Mouse (Mus musculus): ENCODE results near the gene Zc3h12d. TPM values are rescaled to one million over a fixed set of nuclear protein-coding genes. Genes with fewer than 3 reads are reported as not detected.

Zc3h12d gene
- not detected for polyA plus RNA-seq (2015; fragmentation: Illumina TruSeq; extraction: RNeasy Lipid Tissue Mini Kit (QIAGEN cat#74804); ENCODE audit: insufficient read depth, low read depth, low replicate concordance)

GRCm38 (mm10) chr10:7832171-7832676 lies at the start of gene Zc3h12d:
TSS of gene Zc3h12d (plus strand) at chr10:7832470.

GRCm38 (mm10) chr10:7792751-7793385 lies 39.4 kb upstream of the Zc3h12d start, which contains the start of the genes Ginm1 and Ppil4:
TSS of gene Ginm1 (minus strand) at chr10:7792824.
TSS of gene Ppil4 (plus strand) at chr10:7792891.

Other genes starting within 250 kb of the Zc3h12d start
- gene Lrp11, start 242.7 kb upstream of the Zc3h12d start, polyA plus RNA-seq (2015; fragmentation: Illumina TruSeq; extraction: RNeasy Lipid Tissue Mini Kit (QIAGEN cat#74804); ENCODE audit: insufficient read depth, low read depth, low replicate concordance): 5.4 TPM
- 2.4 TPM for gene Nup43, start 165.0 kb upstream of the Zc3h12d start, polyA plus RNA-seq (2015; fragmentation: Illumina TruSeq; extraction: RNeasy Lipid Tissue Mini Kit (QIAGEN cat#74804); ENCODE audit: insufficient read depth, low read depth, low replicate concordance)
- 8.4 TPM for gene Pcmt1, start 151.3 kb upstream of the Zc3h12d start, polyA plus RNA-seq (2015; fragmentation: Illumina TruSeq; extraction: RNeasy Lipid Tissue Mini Kit (QIAGEN cat#74804); ENCODE audit: insufficient read depth, low read depth, low replicate concordance)
- gene Lats1, start 151.3 kb upstream of the Zc3h12d start, polyA plus RNA-seq (2015; fragmentation: Illumina TruSeq; extraction: RNeasy Lipid Tissue Mini Kit (QIAGEN cat#74804); ENCODE audit: insufficient read depth, low read depth, low replicate concordance): 5.3 TPM
- gene Katna1, start 106.5 kb upstream of the Zc3h12d start, polyA plus RNA-seq (2015; fragmentation: Illumina TruSeq; extraction: RNeasy Lipid Tissue Mini Kit (QIAGEN cat#74804); ENCODE audit: insufficient read depth, low read depth, low replicate concordance): 10.8 TPM
- 27.4 TPM for gene Ginm1, start 39.6 kb upstream of the Zc3h12d start, polyA plus RNA-seq (2015; fragmentation: Illumina TruSeq; extraction: RNeasy Lipid Tissue Mini Kit (QIAGEN cat#74804); ENCODE audit: insufficient read depth, low read depth, low replicate concordance)
- gene Ppil4, start 39.6 kb upstream of the Zc3h12d start, polyA plus RNA-seq (2015; fragmentation: Illumina TruSeq; extraction: RNeasy Lipid Tissue Mini Kit (QIAGEN cat#74804); ENCODE audit: insufficient read depth, low read depth, low replicate concordance): 7.4 TPM
- 9.1 TPM for gene Tab2, start 123.8 kb downstream of the Zc3h12d start, polyA plus RNA-seq (2015; fragmentation: Illumina TruSeq; extraction: RNeasy Lipid Tissue Mini Kit (QIAGEN cat#74804); ENCODE audit: insufficient read depth, low read depth, low replicate concordance)